Mouse (Mus musculus): ENCODE results near the gene Mettl24. TPM values are rescaled to one million over a fixed set of nuclear protein-coding genes. Genes with fewer than 3 reads are reported as not detected.

Mettl24 gene
- total and polyA plus RNA-seq, 2 experiments from 2014 or later: 2.9 to 4.7 TPM

- H3K9ac ChIP-seq (replicated peaks; ENCODE audit: low read depth, low read length): no peak overlapping the region
- TF ChIP-seq EP300 (IDR thresholded peaks at IDR 0.05; ENCODE audit: low read depth) (no peak), CTCF (IDR thresholded peaks at IDR 0.05; ENCODE audit: low read depth) (no peak)
- H3K27me3 ChIP-seq (ENCODE audit: control insufficient read depth, insufficient read depth, low read length): no peaks in the 10 kb centered on the region
- ATAC-seq (ENCODE audit: insufficient read depth, low read depth): no peak
- DNase-seq (ENCODE audit: low spot score): no peak
- peaks cover 4% of the 10 kb centered on the region; the same call in 1 of the 2 replicates for H3K4me1 ChIP-seq (ENCODE audit: control insufficient read depth, insufficient read depth)
- no peaks in the 10 kb centered on the region; the same call in 1 of the 2 replicates for H3K36me3 ChIP-seq (replicated peaks; ENCODE audit: control insufficient read depth, insufficient read depth, low read length)
- no peak overlapping the region for H3K4me3 ChIP-seq (ENCODE audit: low read depth, low read length)
- H3K9me3 ChIP-seq (replicated peaks; ENCODE audit: control insufficient read depth, low read length): no peaks in the 10 kb centered on the region
- no peak overlapping the region for H3K27ac ChIP-seq (ENCODE audit: low read depth)
- 79% methylated on average over 7 of the region's 7 CpGs for WGBS
- H3K4me2 ChIP-seq (ENCODE audit: low read depth, low read length): no peak overlapping the region
Observed at GRCm38 (mm10) chr10:40641901-40642300, 41.2 kb upstream of the Mettl24 start.

GRCm38 (mm10) chr10:40643126-40643525 lies 40.0 kb upstream of the Mettl24 start:
- Histone ChIP-seq H3K4me1 (ENCODE audit: control insufficient read depth, insufficient read depth) (no peaks in the 10 kb centered on the region), H3K27ac (ENCODE audit: low read depth) (no peak overlapping the region), H3K27me3 (ENCODE audit: control insufficient read depth, insufficient read depth, low read length) (no peaks in the 10 kb centered on the region), H3K4me2 (ENCODE audit: low read depth, low read length) (no peak overlapping the region), H3K4me3 (ENCODE audit: low read depth, low read length) (no peak overlapping the region), H3K9me3 (replicated peaks; ENCODE audit: control insufficient read depth, low read length) (no peaks in the 10 kb centered on the region), H3K36me3 (replicated peaks; ENCODE audit: control insufficient read depth, insufficient read depth, low read length) (no peaks in the 10 kb centered on the region; the same call in 1 of the 2 replicates), H3K9ac (replicated peaks; ENCODE audit: low read depth, low read length) (no peak overlapping the region)
- DNase-seq (ENCODE audit: low spot score): no peak
- WGBS: 75% methylated on average over 5 of the region's 5 CpGs
- TF ChIP-seq CTCF (IDR thresholded peaks at IDR 0.05; ENCODE audit: low read depth) (no peak), EP300 (IDR thresholded peaks at IDR 0.05; ENCODE audit: low read depth) (no peak)
- no peak for ATAC-seq (ENCODE audit: insufficient read depth, low read depth)

- TF ChIP-seq EP300 (IDR thresholded peaks at IDR 0.05; ENCODE audit: low read depth) (no peak), CTCF (IDR thresholded peaks at IDR 0.05; ENCODE audit: low read depth) (no peak)
- Histone ChIP-seq H3K4me2 (ENCODE audit: low read depth, low read length) (no peak overlapping the region), H3K9me3 (replicated peaks; ENCODE audit: control insufficient read depth, low read length) (no peaks in the 10 kb centered on the region), H3K4me1 (ENCODE audit: control insufficient read depth, insufficient read depth) (no peaks in the 10 kb centered on the region), H3K4me3 (ENCODE audit: low read depth, low read length) (no peak overlapping the region), H3K9ac (replicated peaks; ENCODE audit: low read depth, low read length) (no peak overlapping the region), H3K36me3 (replicated peaks; ENCODE audit: control insufficient read depth, insufficient read depth, low read length) (no peaks in the 10 kb centered on the region; the same call in none of the 2 replicates), H3K27me3 (ENCODE audit: control insufficient read depth, insufficient read depth, low read length) (no peaks in the 10 kb centered on the region), H3K27ac (ENCODE audit: low read depth) (no peak overlapping the region)
- 54% methylated on average over 9 of the region's 9 CpGs for WGBS
- ATAC-seq (ENCODE audit: insufficient read depth, low read depth): no peak
- DNase-seq (ENCODE audit: low spot score): no peak
Observed at GRCm38 (mm10) chr10:40644456-40644855, 38.6 kb upstream of the Mettl24 start.

- DNase-seq (ENCODE audit: low spot score) (no peak), ATAC-seq (ENCODE audit: insufficient read depth, low read depth) (no peak)
- TF ChIP-seq EP300 (IDR thresholded peaks at IDR 0.05; ENCODE audit: low read depth) (no peak), CTCF (IDR thresholded peaks at IDR 0.05; ENCODE audit: low read depth) (no peak)
- H3K9me3 ChIP-seq (replicated peaks; ENCODE audit: control insufficient read depth, low read length): no peaks in the 10 kb centered on the region
- no peaks in the 10 kb centered on the region for H3K4me1 ChIP-seq (ENCODE audit: control insufficient read depth, insufficient read depth)
- H3K27ac ChIP-seq (ENCODE audit: low read depth): no peak overlapping the region
- no peak overlapping the region for H3K4me3 ChIP-seq (ENCODE audit: low read depth, low read length)
- H3K27me3 ChIP-seq (ENCODE audit: control insufficient read depth, insufficient read depth, low read length): no peaks in the 10 kb centered on the region
- H3K4me2 ChIP-seq (ENCODE audit: low read depth, low read length): no peak overlapping the region
- H3K36me3 ChIP-seq (replicated peaks; ENCODE audit: control insufficient read depth, insufficient read depth, low read length): no peaks in the 10 kb centered on the region; the same call in none of the 2 replicates
- H3K9ac ChIP-seq (replicated peaks; ENCODE audit: low read depth, low read length): no peak overlapping the region
- WGBS: 70% methylated on average over 1 of the region's 1 CpGs
Observed at GRCm38 (mm10) chr10:40645346-40645745, 37.7 kb upstream of the Mettl24 start.

GRCm38 (mm10) chr10:40648776-40649175 lies 34.3 kb upstream of the Mettl24 start:
- Histone ChIP-seq H3K4me1 (ENCODE audit: control insufficient read depth, insufficient read depth) (no peaks in the 10 kb centered on the region), H3K4me2 (ENCODE audit: low read depth, low read length) (no peak overlapping the region), H3K9ac (replicated peaks; ENCODE audit: low read depth, low read length) (no peak overlapping the region), H3K27ac (ENCODE audit: low read depth) (no peak overlapping the region), H3K9me3 (replicated peaks; ENCODE audit: control insufficient read depth, low read length) (no peaks in the 10 kb centered on the region), H3K4me3 (ENCODE audit: low read depth, low read length) (no peak overlapping the region), H3K27me3 (ENCODE audit: control insufficient read depth, insufficient read depth, low read length) (no peaks in the 10 kb centered on the region), H3K36me3 (replicated peaks; ENCODE audit: control insufficient read depth, insufficient read depth, low read length) (no peaks in the 10 kb centered on the region; the same call in 1 of the 2 replicates)
- ATAC-seq (ENCODE audit: insufficient read depth, low read depth): no peak
- WGBS: 84% methylated on average over 12 of the region's 12 CpGs
- DNase-seq (ENCODE audit: low spot score): no peak
- no peak for TF ChIP-seq CTCF (IDR thresholded peaks at IDR 0.05; ENCODE audit: low read depth)
- TF ChIP-seq EP300 (IDR thresholded peaks at IDR 0.05; ENCODE audit: low read depth): no peak

GRCm38 (mm10) chr10:40649634-40650033 lies 33.4 kb upstream of the Mettl24 start:
- no peaks in the 10 kb centered on the region for H3K4me1 ChIP-seq (ENCODE audit: control insufficient read depth, insufficient read depth)
- H3K36me3 ChIP-seq (replicated peaks; ENCODE audit: control insufficient read depth, insufficient read depth, low read length): no peaks in the 10 kb centered on the region; the same call in 1 of the 2 replicates
- 31% methylated on average over 4 of the region's 4 CpGs for WGBS
- H3K27ac ChIP-seq (ENCODE audit: low read depth): no peak overlapping the region
- no peak overlapping the region for H3K4me3 ChIP-seq (ENCODE audit: low read depth, low read length)
- TF ChIP-seq EP300 (IDR thresholded peaks at IDR 0.05; ENCODE audit: low read depth): no peak
- peak; percentile 45 for TF ChIP-seq CTCF (IDR thresholded peaks at IDR 0.05; ENCODE audit: low read depth)
- no peak overlapping the region for H3K4me2 ChIP-seq (ENCODE audit: low read depth, low read length)
- ATAC-seq (ENCODE audit: insufficient read depth, low read depth) (no peak), DNase-seq (ENCODE audit: low spot score) (no peak)
- H3K27me3 ChIP-seq (ENCODE audit: control insufficient read depth, insufficient read depth, low read length): no peaks in the 10 kb centered on the region
- H3K9me3 ChIP-seq (replicated peaks; ENCODE audit: control insufficient read depth, low read length): no peaks in the 10 kb centered on the region
- no peak overlapping the region for H3K9ac ChIP-seq (replicated peaks; ENCODE audit: low read depth, low read length)

Measured in heart, postnatal 0 days (tissue).